In genomic region chr11:117004277-117004676, GRCm38 (mm10) we compare ENCODE assay signal across 11 mouse cellular contexts.
DNase-seq lines count a peak whose midpoint lies in the region; ATAC-seq lines count a peak whose summit lies in the region.
"Had no signal": no experiment of that assay in that cellular context is flagged by ENCODE, and none has a peak within 500 bp of the region (broad histone marks: within the 10 kb centered on the region; RNA-seq: fewer than 3 reads in every experiment).

No protein-coding gene starts in this region.

- 15% methylated on average over 9 of the region's 9 CpGs for WGBS in lung, embryonic 16.5 days
- WGBS in forebrain, embryonic 14.5 days, result 8% methylated on average over 9 of the region's 9 CpGs
- WGBS in midbrain, embryonic 16.5 days, result 13% methylated on average over 9 of the region's 9 CpGs

- H3K4me3 ChIP-seq in lung, embryonic 16.5 days (ENCODE audit: low read length), result no peak overlapping the region
- H3K4me3 ChIP-seq in forebrain, embryonic 14.5 days (ENCODE audit: low read depth, low read length), result no peak overlapping the region
- H3K4me3 ChIP-seq in midbrain, embryonic 16.5 days (ENCODE audit: low read depth, low read length), result no peak overlapping the region
- H3K4me3 ChIP-seq: layer of hippocampus, adult 2 months had no signal

- peak; percentile 41; the same call in 1 of the 2 replicates for ATAC-seq in lung, embryonic 16.5 days (ENCODE audit: low read depth)
- ATAC-seq in forebrain, embryonic 14.5 days, result no peak
- no peak for ATAC-seq in midbrain, embryonic 16.5 days
- no peak for ATAC-seq in cerebellum, adult (ENCODE audit: insufficient number of reproducible peaks, low FRiP score, low TSS enrichment)

- peaks cover 5% of the 10 kb centered on the region; the same call in 1 of the 2 replicates for H3K27me3 ChIP-seq in lung, embryonic 16.5 days (ENCODE audit: control insufficient read depth, insufficient read depth, low read depth, low read length)
- no peaks in the 10 kb centered on the region for H3K27me3 ChIP-seq in forebrain, embryonic 14.5 days (replicated peaks; ENCODE audit: control insufficient read depth, insufficient read depth, low read length)
- no peaks in the 10 kb centered on the region for H3K27me3 ChIP-seq in midbrain, embryonic 16.5 days (ENCODE audit: control insufficient read depth, insufficient read depth, low read depth, low read length)

- no peaks in the 10 kb centered on the region for H3K9me3 ChIP-seq in lung, embryonic 16.5 days (ENCODE audit: control insufficient read depth, low read length)
- no peaks in the 10 kb centered on the region for H3K9me3 ChIP-seq in forebrain, embryonic 14.5 days (replicated peaks; ENCODE audit: control insufficient read depth, low read length)
- H3K9me3 ChIP-seq in midbrain, embryonic 16.5 days (replicated peaks; ENCODE audit: control insufficient read depth, low read length, poor library complexity, severe bottlenecking), result no peaks in the 10 kb centered on the region

- H3K4me1 ChIP-seq in lung, embryonic 16.5 days (replicated peaks; ENCODE audit: control insufficient read depth, insufficient read depth, low read length), result no peaks in the 10 kb centered on the region; the same call in 1 of the 2 replicates
- peaks cover 8% of the 10 kb centered on the region for H3K4me1 ChIP-seq in forebrain, embryonic 14.5 days (ENCODE audit: control insufficient read depth, insufficient read depth, low read length)
- H3K4me1 ChIP-seq in midbrain, embryonic 16.5 days (ENCODE audit: control insufficient read depth, insufficient read depth, low read length), result peaks cover 18% of the 10 kb centered on the region

- 0 out of 2 replicates have a peak overlapping the region, but pooled peaks have one; percentile 22 for H3K4me2 ChIP-seq in lung, embryonic 16.5 days (ENCODE audit: low read depth, low read length)
- H3K4me2 ChIP-seq in forebrain, embryonic 14.5 days (ENCODE audit: low read length), result no peak overlapping the region
- peak overlapping the region; percentile 25; the same call in 1 of the 2 replicates for H3K4me2 ChIP-seq in midbrain, embryonic 16.5 days (ENCODE audit: low read length)

- H3K27ac ChIP-seq in lung, embryonic 16.5 days (ENCODE audit: low read length), result no peak overlapping the region
- no peak overlapping the region for H3K27ac ChIP-seq in forebrain, embryonic 14.5 days (ENCODE audit: low read depth, low read length)
- H3K27ac ChIP-seq in midbrain, embryonic 16.5 days (ENCODE audit: low read length), result peak overlapping the region; percentile 56

- H3K9ac ChIP-seq in lung, embryonic 16.5 days (ENCODE audit: low read length), result no peak overlapping the region
- H3K9ac ChIP-seq in forebrain, embryonic 14.5 days (ENCODE audit: low read length), result no peak overlapping the region
- H3K9ac ChIP-seq in midbrain, embryonic 16.5 days (ENCODE audit: low read depth, low read length), result no peak overlapping the region

- peak; percentile 41 for DNase-seq in embryo, embryonic 10 days (ENCODE audit: low spot score)
- DNase-seq in embryo, embryonic 9.5 days (ENCODE audit: extremely low spot score), result no peak
- DNase-seq in lung, postnatal 4 days, result no peak
- peak; percentile 39 for DNase-seq in forebrain, embryonic 14.5 days (ENCODE audit: low spot score)
- no peak for DNase-seq in cerebellum, adult 11 months
- DNase-seq: adrenal gland, postnatal 10 days; cerebellum, adult 9-10 months had no signal

- H3K36me3 ChIP-seq in lung, embryonic 16.5 days (ENCODE audit: control insufficient read depth, insufficient read depth, low read length), result no peaks in the 10 kb centered on the region
- H3K36me3 ChIP-seq in forebrain, embryonic 14.5 days (ENCODE audit: control insufficient read depth, insufficient read depth, low read length), result no peaks in the 10 kb centered on the region
- H3K36me3 ChIP-seq in midbrain, embryonic 16.5 days (ENCODE audit: control insufficient read depth, insufficient read depth, low read length), result no peaks in the 10 kb centered on the region

Comparison
In these comparisons a context has a peak if more than half of its experiments do, and no peak if none do; other contexts are left out.
1. DNase-seq: peak in embryo, embryonic 10 days (single experiment) and forebrain, embryonic 14.5 days (single experiment); none in embryo, embryonic 9.5 days (single experiment), lung, postnatal 4 days (0 of 2) and cerebellum, adult 11 months (single experiment).